Mouse (Mus musculus): Measurements from ENCODE around the gene Gba. TPM values are rescaled to one million over a fixed set of nuclear protein-coding genes. Genes with fewer than 3 reads are reported as not detected.

Gba gene
- polyA plus RNA-seq, 1 experiment: 40.6 TPM

DNA sequence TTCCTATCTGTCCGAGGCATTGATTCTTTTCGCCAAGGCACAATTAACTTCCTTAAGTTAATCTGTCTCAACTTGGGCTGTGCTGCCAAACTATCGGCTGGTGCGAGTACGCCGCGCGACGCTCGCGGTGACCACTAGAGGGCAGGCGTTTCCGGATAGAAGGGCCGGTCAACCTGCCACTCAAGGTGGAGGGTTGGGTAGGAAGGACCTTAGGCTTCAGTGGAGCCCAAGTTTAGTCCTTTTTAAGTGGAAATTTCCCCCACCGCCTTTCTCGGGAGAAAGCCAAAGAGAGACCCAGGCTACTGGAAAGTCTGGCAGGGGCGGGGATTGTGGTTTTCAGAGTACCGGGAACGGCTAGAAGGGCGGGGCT, 25.4 kb downstream of the Gba start:
- no peak overlapping the region for H3K4me3 ChIP-seq (ENCODE audit: insufficient read depth, poor library complexity, severe bottlenecking)
- peak overlapping the region; percentile 7 for H3ac ChIP-seq (ENCODE audit: control insufficient read depth, insufficient read length, low read depth)
- TF ChIP-seq CEBPB (IDR thresholded peaks at IDR 0.05; ENCODE audit: low read depth) (no peak), CTCF (IDR thresholded peaks at IDR 0.05; ENCODE audit: control insufficient read depth, insufficient read depth, insufficient read length) (peak; percentile 87)
- no peaks in the 10 kb centered on the region for H3K79me3 ChIP-seq (ENCODE audit: low read depth)
- H3K79me2 ChIP-seq (ENCODE audit: control insufficient read depth, insufficient read depth): no peaks in the 10 kb centered on the region
- no peaks in the 10 kb centered on the region for H3K27me3 ChIP-seq (ENCODE audit: control insufficient read depth, insufficient read depth, insufficient read length)
- no peaks in the 10 kb centered on the region for H3K36me3 ChIP-seq (ENCODE audit: control insufficient read depth, insufficient read depth)

DNA sequence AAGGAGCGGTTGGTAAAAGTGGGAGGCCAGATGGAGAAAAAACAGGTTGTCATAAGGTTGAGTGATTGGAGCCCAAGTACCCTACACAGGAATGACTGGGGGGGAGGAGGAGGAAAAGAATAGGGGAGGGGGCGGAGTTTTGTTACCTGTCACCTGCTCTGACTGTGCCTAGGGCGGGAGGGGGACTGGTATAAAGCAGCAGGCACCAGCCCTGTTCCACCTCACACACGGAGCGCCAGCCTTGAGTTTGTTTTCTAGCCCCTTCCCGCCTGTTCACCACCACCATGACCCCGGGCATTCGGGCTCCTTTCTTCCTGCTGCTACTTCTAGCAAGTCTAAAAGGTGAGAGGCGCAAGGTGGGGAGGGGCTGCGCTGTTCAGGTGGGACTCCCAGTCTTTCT, 26.1 kb downstream of the Gba start, which contains the start of gene Muc1:
Gene Muc1, plus strand, starts transcription at position 222 of the 400 bp plus-strand sequence.
- Histone ChIP-seq H3K79me3 (ENCODE audit: low read depth) (no peaks in the 10 kb centered on the region), H3K79me2 (ENCODE audit: control insufficient read depth, insufficient read depth) (no peaks in the 10 kb centered on the region), H3K4me3 (ENCODE audit: insufficient read depth, poor library complexity, severe bottlenecking) (no peak within 1 kb of the TSS), H3K27me3 (ENCODE audit: control insufficient read depth, insufficient read depth, insufficient read length) (no peaks in the 10 kb centered on the region), H3ac (ENCODE audit: control insufficient read depth, insufficient read length, low read depth) (peak within 1 kb of the TSS; percentile 7), H3K36me3 (ENCODE audit: control insufficient read depth, insufficient read depth) (no peaks in the 10 kb centered on the region)
- no peak for TF ChIP-seq CTCF (IDR thresholded peaks at IDR 0.05; ENCODE audit: control insufficient read depth, insufficient read depth, insufficient read length)
- no peak for TF ChIP-seq MYOD1 (IDR thresholded peaks at IDR 0.05; ENCODE audit: control insufficient read depth, insufficient read length, low read depth)
- TF ChIP-seq CEBPB (IDR thresholded peaks at IDR 0.05; ENCODE audit: low read depth): no peak
- no peak for TF ChIP-seq USF1 (IDR thresholded peaks at IDR 0.05; ENCODE audit: low read depth)
- no peak for TF ChIP-seq MYOG (IDR thresholded peaks at IDR 0.05; ENCODE audit: control insufficient read depth, extremely low read depth, insufficient read length)
- no peak for TF ChIP-seq FOSL1 (IDR thresholded peaks at IDR 0.05; ENCODE audit: insufficient read depth, low read length, poor library complexity, severe bottlenecking)
- TF ChIP-seq MAX (IDR thresholded peaks at IDR 0.05): no peak

DNA sequence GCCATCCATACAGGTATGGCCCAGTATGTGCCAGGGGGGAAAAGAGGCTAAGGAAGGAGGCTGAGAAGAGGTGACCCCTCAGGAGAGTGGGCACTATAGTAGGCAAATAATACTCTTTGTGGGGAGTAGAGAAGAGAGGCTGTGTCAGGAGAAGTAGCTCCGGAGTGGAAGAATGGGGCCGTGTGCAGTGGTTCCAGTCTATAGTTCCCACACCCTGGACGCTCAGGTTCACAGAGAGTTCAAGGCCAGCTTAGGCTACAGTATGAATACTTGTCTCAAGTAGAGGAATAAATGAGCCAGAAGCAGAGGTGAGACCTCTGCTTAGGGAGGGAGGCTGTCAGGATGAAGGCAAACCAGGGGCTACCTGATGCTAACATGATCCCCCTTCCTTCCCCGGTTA, 26.5 kb downstream of the Gba start:
- H3K79me3 ChIP-seq (ENCODE audit: low read depth): no peaks in the 10 kb centered on the region
- TF ChIP-seq MYOD1 (IDR thresholded peaks at IDR 0.05; ENCODE audit: control insufficient read depth, insufficient read length, low read depth) (no peak), FOSL1 (IDR thresholded peaks at IDR 0.05; ENCODE audit: insufficient read depth, low read length, poor library complexity, severe bottlenecking) (no peak), MAX (IDR thresholded peaks at IDR 0.05) (no peak), MYOG (IDR thresholded peaks at IDR 0.05; ENCODE audit: control insufficient read depth, extremely low read depth, insufficient read length) (no peak), CTCF (IDR thresholded peaks at IDR 0.05; ENCODE audit: control insufficient read depth, insufficient read depth, insufficient read length) (no peak), USF1 (IDR thresholded peaks at IDR 0.05; ENCODE audit: low read depth) (no peak), CEBPB (IDR thresholded peaks at IDR 0.05; ENCODE audit: low read depth) (no peak)
- H3K4me3 ChIP-seq (ENCODE audit: insufficient read depth, poor library complexity, severe bottlenecking): no peak overlapping the region
- H3K79me2 ChIP-seq (ENCODE audit: control insufficient read depth, insufficient read depth): no peaks in the 10 kb centered on the region
- H3K36me3 ChIP-seq (ENCODE audit: control insufficient read depth, insufficient read depth): no peaks in the 10 kb centered on the region
- no peak overlapping the region for H3ac ChIP-seq (ENCODE audit: control insufficient read depth, insufficient read length, low read depth)
- no peaks in the 10 kb centered on the region for H3K27me3 ChIP-seq (ENCODE audit: control insufficient read depth, insufficient read depth, insufficient read length)

DNA sequence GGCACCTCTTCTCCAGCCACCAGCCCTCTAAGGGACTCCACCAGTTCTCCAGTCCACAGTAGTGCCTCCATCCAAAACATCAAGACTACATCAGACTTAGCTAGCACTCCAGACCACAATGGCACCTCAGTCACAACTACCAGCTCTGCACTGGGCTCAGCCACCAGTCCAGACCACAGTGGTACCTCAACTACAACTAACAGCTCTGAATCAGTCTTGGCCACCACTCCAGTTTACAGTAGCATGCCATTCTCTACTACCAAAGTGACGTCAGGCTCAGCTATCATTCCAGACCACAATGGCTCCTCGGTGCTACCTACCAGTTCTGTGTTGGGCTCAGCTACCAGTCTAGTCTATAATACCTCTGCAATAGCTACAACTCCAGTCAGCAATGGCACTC, 27.8 kb downstream of the Gba start:
- Histone ChIP-seq H3K36me3 (ENCODE audit: control insufficient read depth, insufficient read depth) (no peaks in the 10 kb centered on the region), H3K27me3 (ENCODE audit: control insufficient read depth, insufficient read depth, insufficient read length) (no peaks in the 10 kb centered on the region), H3K79me2 (ENCODE audit: control insufficient read depth, insufficient read depth) (no peaks in the 10 kb centered on the region), H3K4me3 (ENCODE audit: insufficient read depth, poor library complexity, severe bottlenecking) (no peak overlapping the region), H3K79me3 (ENCODE audit: low read depth) (no peaks in the 10 kb centered on the region), H3ac (ENCODE audit: control insufficient read depth, insufficient read length, low read depth) (no peak overlapping the region)
- no peak for TF ChIP-seq USF1 (IDR thresholded peaks at IDR 0.05; ENCODE audit: low read depth)
- TF ChIP-seq MYOD1 (IDR thresholded peaks at IDR 0.05; ENCODE audit: control insufficient read depth, insufficient read length, low read depth): no peak
- TF ChIP-seq MAX (IDR thresholded peaks at IDR 0.05): no peak
- TF ChIP-seq CEBPB (IDR thresholded peaks at IDR 0.05; ENCODE audit: low read depth): no peak
- no peak for TF ChIP-seq CTCF (IDR thresholded peaks at IDR 0.05; ENCODE audit: control insufficient read depth, insufficient read depth, insufficient read length)
- TF ChIP-seq FOSL1 (IDR thresholded peaks at IDR 0.05; ENCODE audit: insufficient read depth, low read length, poor library complexity, severe bottlenecking): no peak
- TF ChIP-seq MYOG (IDR thresholded peaks at IDR 0.05; ENCODE audit: control insufficient read depth, extremely low read depth, insufficient read length): no peak

DNA sequence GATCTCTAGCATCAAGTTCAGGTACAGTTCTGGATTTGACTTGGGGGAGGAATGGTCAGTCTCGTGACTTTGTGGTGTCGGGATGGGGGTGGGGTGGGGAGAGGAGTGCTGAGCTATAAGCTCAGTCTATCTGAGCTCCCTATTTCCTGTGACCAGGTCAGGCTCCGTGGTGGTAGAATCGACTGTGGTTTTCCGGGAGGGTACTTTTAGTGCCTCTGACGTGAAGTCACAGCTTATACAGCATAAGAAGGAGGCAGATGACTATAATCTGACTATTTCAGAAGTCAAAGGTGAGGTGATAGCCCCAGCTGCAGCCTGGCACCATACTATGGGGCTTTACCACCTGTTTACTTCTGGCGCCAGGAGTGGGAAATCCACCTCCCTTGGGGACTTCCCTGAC, 28.6 kb downstream of the Gba start:
- H3K4me3 ChIP-seq (ENCODE audit: insufficient read depth, poor library complexity, severe bottlenecking): no peak overlapping the region
- no peaks in the 10 kb centered on the region for H3K36me3 ChIP-seq (ENCODE audit: control insufficient read depth, insufficient read depth)
- TF ChIP-seq USF1 (IDR thresholded peaks at IDR 0.05; ENCODE audit: low read depth): no peak
- no peak for TF ChIP-seq CTCF (IDR thresholded peaks at IDR 0.05; ENCODE audit: control insufficient read depth, insufficient read depth, insufficient read length)
- TF ChIP-seq MYOD1 (IDR thresholded peaks at IDR 0.05; ENCODE audit: control insufficient read depth, insufficient read length, low read depth): peak; percentile 59
- TF ChIP-seq MYOG (IDR thresholded peaks at IDR 0.05; ENCODE audit: control insufficient read depth, extremely low read depth, insufficient read length): no peak

DNA sequence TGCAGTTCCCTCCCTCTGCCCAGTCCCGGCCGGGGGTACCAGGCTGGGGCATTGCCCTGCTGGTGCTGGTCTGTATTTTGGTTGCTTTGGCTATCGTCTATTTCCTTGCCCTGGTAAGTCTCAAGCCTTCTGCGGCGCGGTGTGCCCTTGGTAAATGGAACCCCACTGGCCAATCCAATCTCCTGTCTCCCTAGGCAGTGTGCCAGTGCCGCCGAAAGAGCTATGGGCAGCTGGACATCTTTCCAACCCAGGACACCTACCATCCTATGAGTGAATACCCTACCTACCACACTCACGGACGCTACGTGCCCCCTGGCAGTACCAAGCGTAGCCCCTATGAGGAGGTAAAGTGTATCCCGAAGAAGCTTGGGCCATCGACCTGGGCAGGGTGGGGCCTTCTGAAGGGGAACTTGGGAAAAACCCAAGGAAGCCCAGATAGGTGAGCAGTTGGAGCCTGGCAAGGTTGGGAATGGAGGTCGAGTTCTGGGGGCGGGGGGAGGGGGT, 29.1 kb downstream of the Gba start:
- Histone ChIP-seq H3K79me2 (ENCODE audit: control insufficient read depth, insufficient read depth) (no peaks in the 10 kb centered on the region), H3K27me3 (ENCODE audit: control insufficient read depth, insufficient read depth, insufficient read length) (no peaks in the 10 kb centered on the region), H3ac (ENCODE audit: control insufficient read depth, insufficient read length, low read depth) (no peak overlapping the region), H3K4me3 (ENCODE audit: insufficient read depth, poor library complexity, severe bottlenecking) (no peak overlapping the region), H3K79me3 (ENCODE audit: low read depth) (no peaks in the 10 kb centered on the region), H3K36me3 (ENCODE audit: control insufficient read depth, insufficient read depth) (no peaks in the 10 kb centered on the region)
- TF ChIP-seq MYOG (IDR thresholded peaks at IDR 0.05; ENCODE audit: control insufficient read depth, extremely low read depth, insufficient read length) (no peak), CEBPB (IDR thresholded peaks at IDR 0.05; ENCODE audit: low read depth) (no peak), CTCF (IDR thresholded peaks at IDR 0.05; ENCODE audit: control insufficient read depth, insufficient read depth, insufficient read length) (no peak), USF1 (IDR thresholded peaks at IDR 0.05; ENCODE audit: low read depth) (no peak), MAX (IDR thresholded peaks at IDR 0.05) (no peak), MYOD1 (IDR thresholded peaks at IDR 0.05; ENCODE audit: control insufficient read depth, insufficient read length, low read depth) (no peak)

More for the DNA sequence above, 28.6 kb downstream of the Gba start:
- no peak overlapping the region for H3ac ChIP-seq (ENCODE audit: control insufficient read depth, insufficient read length, low read depth)
- H3K79me2 ChIP-seq (ENCODE audit: control insufficient read depth, insufficient read depth): no peaks in the 10 kb centered on the region
- H3K79me3 ChIP-seq (ENCODE audit: low read depth): no peaks in the 10 kb centered on the region
- H3K27me3 ChIP-seq (ENCODE audit: control insufficient read depth, insufficient read depth, insufficient read length): no peaks in the 10 kb centered on the region
